Mouse (Mus musculus) liver, embryonic 15.5 days (tissue): ENCODE measurements around the gene Rhox8. TPM values are rescaled to one million over a fixed set of nuclear protein-coding genes. Genes with fewer than 3 reads are reported as not detected.
"Not testable (repeated sequence)": the region's sequence is repeated elsewhere in the genome, so short reads cannot be mapped to it uniquely, and the experiment has no call there.

Experiments
- ATAC-seq: fragments of 200-750 bp; cut with Nextera tagmentation; 2 replicates; pipeline ENCODE4 v1.8.0; 2017; ENCODE audit warnings: moderate number of reproducible peaks, mild to moderate bottlenecking, moderate library complexity; ENCODE audit not compliant: insufficient read depth
- H3K27ac ChIP-seq: fragments of 300-500 bp; sonication (generic); replicated peaks from 2 replicates; pipeline ENCODE4 v1.5.1; 2015; ENCODE audit warnings: mild to moderate bottlenecking, inconsistent platforms
- H3K27me3 ChIP-seq: fragments of 300-500 bp; sonication (generic); 2 replicates; pipeline ENCODE4 v1.6.1; 2015; ENCODE audit warnings: mild to moderate bottlenecking, inconsistent platforms
- H3K36me3 ChIP-seq: fragments of 300-500 bp; sonication (generic); replicated peaks from 2 replicates; pipeline ENCODE4 v1.6.1; 2015; ENCODE audit warnings: moderate library complexity, mild to moderate bottlenecking, inconsistent platforms
- H3K4me1 ChIP-seq: fragments of 300-500 bp; sonication (generic); replicated peaks from 2 replicates; pipeline ENCODE4 v1.6.1; 2015; ENCODE audit warnings: inconsistent platforms
- H3K4me2 ChIP-seq: fragments of 300-500 bp; sonication (generic); 2 replicates; pipeline ENCODE4 v1.6.1; 2015; ENCODE audit warnings: moderate library complexity, mild to moderate bottlenecking, inconsistent platforms
- H3K4me3 ChIP-seq: fragments of 300-500 bp; sonication (generic); replicated peaks from 2 replicates; pipeline ENCODE4 v1.5.1; 2015; ENCODE audit warnings: mild to moderate bottlenecking, inconsistent platforms
- H3K9ac ChIP-seq: fragments of 300-500 bp; sonication (generic); 2 replicates; pipeline ENCODE4 v1.6.1; 2015; ENCODE audit warnings: moderate library complexity, mild to moderate bottlenecking, inconsistent platforms
- H3K9me3 ChIP-seq: fragments of 300-500 bp; sonication (generic); replicated peaks from 2 replicates; pipeline ENCODE4 v1.6.1; 2016; ENCODE audit warnings: inconsistent platforms
- WGBS: fragments of 180-500 bp; shearing (Covaris S2); methylation state at CpG from one replicate; pipeline ENCODE4 v1.1.7; 2015; ENCODE audit warnings: mixed read lengths; ENCODE audit not compliant: insufficient replicate concordance; 5-methylcytosine and 5-hydroxymethylcytosine counted together
- polyA plus RNA-seq: library from polyadenylated mRNA; unstranded; fragments of >200 nt; fragmentation: Nextera tagmentation; extraction: Ambion mirVana; gene quantifications from 2 replicates; pipeline ENCODE4 v1.2.1, GENCODE M21; 2015

The Rhox8 gene
- polyA plus RNA-seq: not detected in 2 replicates

- Histone ChIP-seq H3K4me2 (no peak within 1 kb of the TSS), H3K4me1 (no peaks in the 10 kb centered on the region), H3K27me3 (no peaks in the 10 kb centered on the region), H3K9ac (no peak within 1 kb of the TSS), H3K4me3 (no peak within 1 kb of the TSS), H3K9me3 (no peaks in the 10 kb centered on the region), H3K27ac (no peak within 1 kb of the TSS), H3K36me3 (no peaks in the 10 kb centered on the region)
- 52% methylated on average over 4 of the region's 4 CpGs for WGBS
- ATAC-seq: no peak
Measured at GRCm38 (mm10) chrX:37878844-37879243, at the start of gene Rhox8. Gene Rhox8, minus strand, starts transcription at chrX:37878944.

- Histone ChIP-seq H3K27ac (no peak overlapping the region), H3K4me3 (no peak overlapping the region), H3K27me3 (no peaks in the 10 kb centered on the region), H3K4me2 (no peak overlapping the region), H3K9me3 (no peaks in the 10 kb centered on the region), H3K4me1 (no peaks in the 10 kb centered on the region), H3K9ac (no peak overlapping the region), H3K36me3 (no peaks in the 10 kb centered on the region)
- no peak for ATAC-seq
- WGBS: 45% methylated on average over 4 of the region's 4 CpGs
Measured at GRCm38 (mm10) chrX:37916311-37916710, 37.6 kb upstream of the Rhox8 start.

GRCm38 (mm10) chrX:37908581-37908980 lies 29.8 kb upstream of the Rhox8 start:
- Histone ChIP-seq H3K4me2 (no peak overlapping the region), H3K9ac (no peak overlapping the region), H3K4me3 (no peak overlapping the region), H3K4me1 (no peaks in the 10 kb centered on the region), H3K27me3 (no peaks in the 10 kb centered on the region), H3K9me3 (no peaks in the 10 kb centered on the region), H3K27ac (no peak overlapping the region), H3K36me3 (no peaks in the 10 kb centered on the region)
- ATAC-seq: no peak
- WGBS: 40% methylated on average over 7 of the region's 7 CpGs

GRCm38 (mm10) chrX:37903727-37904126 lies 25.0 kb upstream of the Rhox8 start:
- Histone ChIP-seq H3K27ac (no peak overlapping the region), H3K36me3 (no peaks in the 10 kb centered on the region), H3K9ac (no peak overlapping the region), H3K4me3 (no peak overlapping the region), H3K9me3 (no peaks in the 10 kb centered on the region), H3K4me2 (no peak overlapping the region), H3K27me3 (no peaks in the 10 kb centered on the region), H3K4me1 (no peaks in the 10 kb centered on the region)
- 64% methylated on average over 5 of the region's 5 CpGs for WGBS
- ATAC-seq: no peak

GRCm38 (mm10) chrX:37901670-37902069 lies 22.9 kb upstream of the Rhox8 start, which contains the start of gene Rhox9:
Gene Rhox9, minus strand, starts transcription at chrX:37901770.
- H3K9ac ChIP-seq, H3K4me1 ChIP-seq, H3K36me3 ChIP-seq, H3K27ac ChIP-seq, H3K9me3 ChIP-seq, H3K4me2 ChIP-seq, ATAC-seq, H3K27me3 ChIP-seq, H3K4me3 ChIP-seq: not testable (repeated sequence)
- 76% methylated on average over 11 of the region's 18 CpGs for WGBS

- H3K4me2 ChIP-seq, H3K27ac ChIP-seq, H3K4me1 ChIP-seq, H3K4me3 ChIP-seq, H3K9ac ChIP-seq, H3K27me3 ChIP-seq, H3K36me3 ChIP-seq, H3K9me3 ChIP-seq, ATAC-seq: not testable (repeated sequence)
- 54% methylated on average over 9 of the region's 9 CpGs for WGBS
Measured at GRCm38 (mm10) chrX:37897132-37897531, 18.4 kb upstream of the Rhox8 start, which contains the start of gene Rhox7b. Gene Rhox7b, minus strand, starts transcription at chrX:37897232.

GRCm38 (mm10) chrX:37871641-37872040 lies 7.1 kb downstream of the Rhox8 start:
- no peaks in the 10 kb centered on the region for H3K27me3 ChIP-seq
- H3K4me1 ChIP-seq: no peaks in the 10 kb centered on the region
- no peak overlapping the region for H3K4me3 ChIP-seq
- no peaks in the 10 kb centered on the region for H3K36me3 ChIP-seq
- H3K9ac ChIP-seq: no peak overlapping the region
- no peak for ATAC-seq
- 78% methylated on average over 2 of the region's 2 CpGs for WGBS
- no peaks in the 10 kb centered on the region for H3K9me3 ChIP-seq
- no peak overlapping the region for H3K4me2 ChIP-seq
- H3K27ac ChIP-seq: no peak overlapping the region

GRCm38 (mm10) chrX:37831386-37831785 lies 47.4 kb downstream of the Rhox8 start, which contains the start of gene Rhox7a:
Gene Rhox7a, plus strand, starts transcription at chrX:37831686.
- not testable (repeated sequence) for H3K9ac ChIP-seq, ATAC-seq, H3K27ac ChIP-seq, H3K4me1 ChIP-seq, H3K4me3 ChIP-seq, H3K9me3 ChIP-seq, H3K4me2 ChIP-seq, H3K27me3 ChIP-seq, H3K36me3 ChIP-seq
- 56% methylated on average over 8 of the region's 8 CpGs for WGBS

- H3K4me3 ChIP-seq, H3K27ac ChIP-seq, H3K9ac ChIP-seq, H3K4me2 ChIP-seq, H3K36me3 ChIP-seq, H3K4me1 ChIP-seq, H3K9me3 ChIP-seq, H3K27me3 ChIP-seq, ATAC-seq: not testable (repeated sequence)
- WGBS: 57% methylated on average over 4 of the region's 12 CpGs
Measured at GRCm38 (mm10) chrX:37826610-37827009, 52.1 kb downstream of the Rhox8 start, which contains the start of gene Rhox6. Gene Rhox6, plus strand, starts transcription at chrX:37826910.

Other genes with a start within 250 kb of the Rhox8 start
- not detected in 2 replicates for gene Rhox2g, start 235.5 kb downstream of the Rhox8 start, polyA plus RNA-seq
- gene Rhox4g, start 227.6 kb downstream of the Rhox8 start, polyA plus RNA-seq: not detected in 2 replicates
- not detected in 2 replicates for gene Rhox3h, start 210.2 kb downstream of the Rhox8 start, polyA plus RNA-seq
- gene Rhox2h, start 205.7 kb downstream of the Rhox8 start, polyA plus RNA-seq: not detected in 2 replicates
- 1.3 TPM in 2 replicates for gene Rhox5, start 74.1 kb downstream of the Rhox8 start, polyA plus RNA-seq
- gene Rhox6, start 52.0 kb downstream of the Rhox8 start, polyA plus RNA-seq: not detected in 2 replicates
- not detected in 2 replicates for gene Rhox7a, start 47.3 kb downstream of the Rhox8 start, polyA plus RNA-seq
- not detected in 2 replicates for gene Rhox7b, start 18.3 kb upstream of the Rhox8 start, polyA plus RNA-seq
- not detected in 2 replicates for gene Rhox9, start 22.8 kb upstream of the Rhox8 start, polyA plus RNA-seq
- not detected in 2 replicates for gene Btg1-ps1, start 139.9 kb upstream of the Rhox8 start, polyA plus RNA-seq
- gene Btg1-ps2, start 164.2 kb upstream of the Rhox8 start, polyA plus RNA-seq: not detected in 2 replicates
- gene Rhox10, start 187.5 kb upstream of the Rhox8 start, polyA plus RNA-seq: not detected in 2 replicates
- gene Rhox11, start 206.2 kb upstream of the Rhox8 start, polyA plus RNA-seq: not detected in 2 replicates
- not detected in 2 replicates for gene Rhox12, start 232.0 kb upstream of the Rhox8 start, polyA plus RNA-seq
- not detected in 2 replicates for gene Rhox13, start 242.3 kb upstream of the Rhox8 start, polyA plus RNA-seq